Mouse (Mus musculus) lung, adult 10 weeks (tissue): Measurements from ENCODE around the gene Pls3. TPM values are rescaled to one million over a fixed set of nuclear protein-coding genes. Genes with fewer than 3 reads are reported as not detected.

Experiments used
- polyA plus RNA-seq: library from polyadenylated mRNA; stranded (reverse); fragments of 350-450 nt; fragmentation: Illumina TruSeq; extraction: RNeasy Lipid Tissue Mini Kit (QIAGEN cat#74804); gene quantifications from one replicate; pipeline ENCODE4 v1.2.3, GENCODE M21; 2014; ENCODE audit warnings: low read depth, low replicate concordance; ENCODE audit not compliant: insufficient read depth

Pls3 gene
- 91.4 TPM for polyA plus RNA-seq

GRCm38 (mm10) chrX:75874332-75875291 lies at the start of gene Pls3:
Pls3 (minus strand) TSS chrX:75875182.

